Mouse (Mus musculus) thymus, adult 2 months (tissue): ENCODE measurements around the gene Tmem253.

ENCODE experiments used
- CTCF ChIP-seq: fragments of 200-500 bp; IDR thresholded peaks from 2 replicates; pipeline ENCODE4 v1.5.1; 2012; ENCODE audit warnings: mild to moderate bottlenecking, control low read depth, low read length, moderate library complexity, borderline replicate concordance; ENCODE audit not compliant: control insufficient read depth, poor library complexity, insufficient read depth; ENCODE audit errors: extremely low read depth
- POLR2A ChIP-seq: fragments of 200-500 bp; IDR thresholded peaks from 2 replicates; pipeline ENCODE4 v1.6.1; 2012; ENCODE audit warnings: mild to moderate bottlenecking, low read length, control low read depth, moderate library complexity; ENCODE audit not compliant: control insufficient read depth, poor library complexity, insufficient read depth; ENCODE audit errors: extremely low read depth

DNA sequence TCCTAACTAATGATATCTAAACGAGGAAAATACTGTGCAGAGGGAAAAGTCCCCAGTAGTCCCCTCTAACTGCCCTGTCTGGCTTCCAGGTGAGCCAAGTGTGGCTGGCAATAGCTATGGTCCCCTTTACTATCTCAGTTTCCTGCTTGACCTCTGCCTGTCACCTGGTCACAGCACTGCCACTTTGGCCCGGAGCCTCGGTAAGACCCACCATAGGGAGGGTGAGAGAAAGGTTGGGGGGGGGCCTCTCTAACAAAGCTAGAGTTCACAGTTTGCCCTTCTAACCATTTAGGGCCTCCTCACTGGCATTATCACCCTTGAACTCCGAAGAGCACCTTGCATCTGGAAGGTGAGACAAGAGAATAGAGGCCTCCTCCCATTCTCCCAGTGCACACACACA lies 2.2 kb downstream of the Tmem253 start:
- TF ChIP-seq POLR2A (no peak), CTCF (no peak)
